Mouse (Mus musculus): ENCODE measurements at regions not wholly inside any gene's neighbourhood (a gene's known extent, or its start where the extent isn't known, plus 50 kb on each side); places are given as distances from the start of the nearest gene placed in this dataset.
A peak's percentile ranks its signal among the peaks of the same experiment; 100 is the strongest.

DNA sequence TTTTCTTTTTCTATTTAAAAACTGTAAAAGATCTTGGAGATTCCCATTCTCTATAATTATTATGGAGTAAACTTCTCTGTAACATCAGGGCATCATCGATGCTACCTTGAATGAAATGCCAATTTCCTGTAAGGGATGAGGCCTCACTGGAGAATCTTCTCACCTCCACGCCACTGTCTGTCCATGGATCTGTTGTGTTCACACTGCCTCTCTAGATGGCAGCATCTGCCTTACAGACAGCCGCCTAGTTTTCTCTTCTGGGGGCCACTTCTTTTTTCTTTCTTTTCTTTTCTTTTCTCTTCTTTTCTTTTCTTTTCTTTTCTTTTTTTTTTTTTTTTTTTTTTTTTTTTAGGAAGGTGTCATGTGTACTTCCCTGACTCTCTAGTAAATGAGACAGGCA, 310.8 kb upstream of the Fam241a start:
- TF ChIP-seq NELFE (IDR thresholded peaks at IDR 0.05; ENCODE audit: low read depth, low read length) (no peak), CTCF (conservative IDR thresholded peaks at IDR 0.05 in 1 of 2, IDR thresholded peaks at IDR 0.05 in 1 of 2; ENCODE audit: low read depth in 2 of 2, low read length in 2 of 2) (peak in 1 of 2 experiments; percentile 10; a peak in 1 of 4 replicates)
- dilution Hi-C loops (cut with MboI; ENCODE audit: extremely low pct_ligation_motif_present, extremely low pct_unique_long_range_greater_than_20kb, low sequenced_read_pairs), result no loop called here
- in situ Hi-C loops (cut with MboI; ENCODE audit: low pct_ligation_motif_present, low pct_unique_long_range_greater_than_20kb, low sequenced_read_pairs), result no loop called here
- no peaks in the 10 kb centered on the region for H3K36me3 ChIP-seq (replicated peaks in 1 of 2; ENCODE audit: control insufficient read depth in 1 of 2, insufficient read depth in 1 of 2, low read length in 1 of 2)
- H3K9ac ChIP-seq (ENCODE audit: insufficient read depth, low read depth), result no peak overlapping the region
- no peaks in the 10 kb centered on the region for H3K27me3 ChIP-seq (replicated peaks)
- H3K4me3 ChIP-seq (replicated peaks in 1 of 3; ENCODE audit: low read depth in 2 of 3, low read length in 2 of 3, poor library complexity in 1 of 3), result no peak overlapping the region
- no peak for DNase-seq (ENCODE audit: extremely low read depth)
- H3K79me2 ChIP-seq (replicated peaks; ENCODE audit: control insufficient read depth, extremely low read depth, insufficient read depth, poor library complexity, severe bottlenecking), result no peaks in the 10 kb centered on the region
- H3K27ac ChIP-seq (ENCODE audit: insufficient read depth, low read depth), result no peak overlapping the region
- peaks cover 0 to 7% of the 10 kb centered on the region in 2 experiments; a peak in 2 of 4 replicates for H3K4me1 ChIP-seq (ENCODE audit: control insufficient read depth in 1 of 2, insufficient read depth in 2 of 2)
- no peaks in the 10 kb centered on the region for H3K9me3 ChIP-seq (replicated peaks; ENCODE audit: low read length)
- no peak overlapping the region for H3K4me2 ChIP-seq (ENCODE audit: insufficient read depth, low read depth, poor library complexity, severe bottlenecking)

GRCm38 (mm10) chr3:128206483-128206882, 310.4 kb upstream of the Fam241a start:
- dilution Hi-C loops (cut with MboI; ENCODE audit: extremely low pct_ligation_motif_present, extremely low pct_unique_long_range_greater_than_20kb, low sequenced_read_pairs) (no loop called here), in situ Hi-C loops (cut with MboI; ENCODE audit: low pct_ligation_motif_present, low pct_unique_long_range_greater_than_20kb, low sequenced_read_pairs) (no loop called here)
- Histone ChIP-seq H3K27me3 (replicated peaks) (no peaks in the 10 kb centered on the region), H3K4me2 (ENCODE audit: insufficient read depth, low read depth, poor library complexity, severe bottlenecking) (no peak overlapping the region), H3K4me3 (replicated peaks in 1 of 3; ENCODE audit: low read depth in 2 of 3, low read length in 2 of 3, poor library complexity in 1 of 3) (no peak overlapping the region), H3K4me1 (ENCODE audit: control insufficient read depth in 1 of 2, insufficient read depth in 2 of 2) (peaks cover 0 to 7% of the 10 kb centered on the region in 2 experiments; a peak in 2 of 4 replicates), H3K79me2 (replicated peaks; ENCODE audit: control insufficient read depth, extremely low read depth, insufficient read depth, poor library complexity, severe bottlenecking) (no peaks in the 10 kb centered on the region), H3K9ac (ENCODE audit: insufficient read depth, low read depth) (no peak overlapping the region), H3K27ac (ENCODE audit: insufficient read depth, low read depth) (no peak overlapping the region), H3K9me3 (replicated peaks; ENCODE audit: low read length) (no peaks in the 10 kb centered on the region), H3K36me3 (replicated peaks in 1 of 2; ENCODE audit: control insufficient read depth in 1 of 2, insufficient read depth in 1 of 2, low read length in 1 of 2) (no peaks in the 10 kb centered on the region)
- DNase-seq (ENCODE audit: extremely low read depth), result no peak
- TF ChIP-seq SMC3 (IDR thresholded peaks at IDR 0.05; ENCODE audit: low read depth, low read length) (no peak), MXI1 (IDR thresholded peaks at IDR 0.05; ENCODE audit: low read depth, low read length) (no peak), ZKSCAN1 (IDR thresholded peaks at IDR 0.05; ENCODE audit: borderline replicate concordance, low read depth, low read length) (no peak), E2F4 (IDR thresholded peaks at IDR 0.05; ENCODE audit: insufficient replicate concordance, low read depth, low read length) (no peak), ELF1 (IDR thresholded peaks at IDR 0.05; ENCODE audit: low read depth, low read length) (no peak), RCOR1 (conservative IDR thresholded peaks at IDR 0.05; ENCODE audit: low read depth, low read length) (no peak), MAX (IDR thresholded peaks at IDR 0.05; ENCODE audit: low read length) (no peak), USF2 (conservative IDR thresholded peaks at IDR 0.05; ENCODE audit: low read depth, low read length) (no peak), POLR2AphosphoS2 (IDR thresholded peaks at IDR 0.05; ENCODE audit: low read depth, low read length) (no peak)

DNA sequence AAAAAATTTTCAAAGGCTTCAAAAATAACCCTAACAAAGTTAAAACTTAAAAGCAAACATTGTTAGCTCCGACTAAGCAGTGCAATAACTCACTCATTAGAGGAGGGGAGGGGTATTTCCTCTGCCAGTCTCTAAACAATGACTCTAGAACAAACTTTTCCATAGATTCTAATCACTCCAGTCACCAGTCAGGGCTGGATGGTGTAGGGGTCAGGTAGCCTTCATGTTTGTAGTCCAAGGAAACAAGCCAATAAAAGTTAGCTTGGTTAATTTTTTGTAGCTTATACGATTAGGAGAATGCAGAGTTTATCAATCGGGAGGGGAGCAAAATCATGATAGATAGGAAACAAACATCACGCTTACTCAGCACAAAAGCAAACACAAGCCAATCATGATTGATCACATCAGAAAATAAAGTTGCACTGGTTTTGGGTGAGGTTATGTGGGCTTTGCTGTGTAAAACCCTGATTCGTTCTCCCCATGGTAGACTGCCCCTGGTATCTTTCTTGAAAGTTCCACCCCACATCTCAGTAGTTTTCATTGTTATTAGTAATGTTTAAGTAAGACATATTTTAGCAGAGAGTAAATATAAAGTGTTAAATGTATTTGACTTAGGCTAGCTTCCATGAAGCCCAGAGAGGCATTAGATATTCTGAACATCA, 304.6 kb upstream of the Fam241a start:
- Histone ChIP-seq H3K4me1 (ENCODE audit: control insufficient read depth in 1 of 2, insufficient read depth in 2 of 2) (no peaks in the 10 kb centered on the region), H3K36me3 (replicated peaks in 1 of 2; ENCODE audit: control insufficient read depth in 1 of 2, insufficient read depth in 1 of 2, low read length in 1 of 2) (no peaks in the 10 kb centered on the region), H3K27ac (ENCODE audit: insufficient read depth, low read depth) (no peak overlapping the region), H3K4me2 (ENCODE audit: insufficient read depth, low read depth, poor library complexity, severe bottlenecking) (no peak overlapping the region), H3K27me3 (replicated peaks) (no peaks in the 10 kb centered on the region), H3K9ac (ENCODE audit: insufficient read depth, low read depth) (no peak overlapping the region), H3K79me2 (replicated peaks; ENCODE audit: control insufficient read depth, extremely low read depth, insufficient read depth, poor library complexity, severe bottlenecking) (no peaks in the 10 kb centered on the region), H3K4me3 (replicated peaks in 1 of 3; ENCODE audit: low read depth in 2 of 3, low read length in 2 of 3, poor library complexity in 1 of 3) (no peak overlapping the region), H3K9me3 (replicated peaks; ENCODE audit: low read length) (no peaks in the 10 kb centered on the region)
- in situ Hi-C loops (cut with MboI; ENCODE audit: low pct_ligation_motif_present, low pct_unique_long_range_greater_than_20kb, low sequenced_read_pairs), result no loop called here
- dilution Hi-C loops (cut with MboI; ENCODE audit: extremely low pct_ligation_motif_present, extremely low pct_unique_long_range_greater_than_20kb, low sequenced_read_pairs), result no loop called here
- TF ChIP-seq ZNF384 (IDR thresholded peaks at IDR 0.05; ENCODE audit: low read depth, low read length) (no peak), E2F4 (IDR thresholded peaks at IDR 0.05; ENCODE audit: insufficient replicate concordance, low read depth, low read length) (no peak), ZKSCAN1 (IDR thresholded peaks at IDR 0.05; ENCODE audit: borderline replicate concordance, low read depth, low read length) (no peak), JUND (conservative IDR thresholded peaks at IDR 0.05; ENCODE audit: low read depth, low read length) (no peak), ETS1 (conservative IDR thresholded peaks at IDR 0.05; ENCODE audit: low read depth, low read length) (no peak), NELFE (IDR thresholded peaks at IDR 0.05; ENCODE audit: low read depth, low read length) (no peak), NRF1 (IDR thresholded peaks at IDR 0.05; ENCODE audit: low read depth, low read length) (no peak), USF1 (IDR thresholded peaks at IDR 0.05; ENCODE audit: low read depth, low read length) (no peak)
- DNase-seq (ENCODE audit: extremely low read depth), result no peak
